Mouse (Mus musculus): Measurements from ENCODE around the gene Plekhg2.
A peak's percentile ranks its signal among the peaks of the same experiment; 100 is the strongest.

The Plekhg2 gene

DNA sequence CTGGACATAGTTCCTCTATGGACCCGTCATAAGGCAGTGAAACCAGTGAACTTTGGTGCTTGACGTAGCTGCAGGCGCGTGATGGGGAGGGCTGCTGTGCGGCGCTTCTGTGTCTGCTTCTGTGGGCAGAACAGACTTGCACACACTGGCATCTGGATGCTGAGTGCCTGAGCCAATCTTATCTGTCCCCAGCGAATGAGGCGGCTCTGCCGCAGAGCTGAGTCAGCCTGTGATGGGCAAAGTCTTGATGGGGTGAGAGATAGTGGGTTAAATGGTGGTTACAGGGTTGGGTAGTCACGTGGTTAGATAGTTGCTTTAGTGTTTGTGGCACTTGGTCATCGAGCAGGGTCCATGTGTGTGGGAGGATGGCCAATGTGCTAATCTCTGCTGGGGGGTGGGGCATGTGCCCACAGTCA, 10.6 kb upstream of the Plekhg2 start:
- no peak for DNase-seq (ENCODE audit: low read depth, low spot score)

GRCm38 (mm10) chr7:28382347-28382951, 10.1 kb upstream of the Plekhg2 start:
- no peak for DNase-seq (ENCODE audit: low read depth, low spot score)

DNA sequence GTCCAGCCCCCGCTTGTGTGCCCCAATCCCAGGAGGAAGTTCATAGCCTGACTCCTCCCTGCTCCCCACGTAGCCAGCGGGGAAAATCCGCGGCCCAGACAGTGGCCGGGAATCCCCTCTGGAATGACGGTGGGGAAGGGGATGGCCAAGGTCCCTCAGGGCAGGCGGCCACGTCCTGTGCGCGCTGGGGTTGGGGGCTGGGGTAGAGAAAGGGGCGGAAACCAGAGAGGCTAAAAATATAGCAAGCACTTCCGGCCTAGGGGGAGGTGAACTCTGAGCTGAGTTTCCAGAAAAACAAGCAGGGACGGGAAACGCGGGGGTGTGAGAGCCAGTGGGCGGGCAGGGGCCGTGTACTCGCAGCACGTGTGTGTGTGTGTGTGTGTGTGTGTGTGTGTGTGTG, 9.5 kb upstream of the Plekhg2 start:
- peak; percentile 65 for DNase-seq (ENCODE audit: low read depth, low spot score)

DNA sequence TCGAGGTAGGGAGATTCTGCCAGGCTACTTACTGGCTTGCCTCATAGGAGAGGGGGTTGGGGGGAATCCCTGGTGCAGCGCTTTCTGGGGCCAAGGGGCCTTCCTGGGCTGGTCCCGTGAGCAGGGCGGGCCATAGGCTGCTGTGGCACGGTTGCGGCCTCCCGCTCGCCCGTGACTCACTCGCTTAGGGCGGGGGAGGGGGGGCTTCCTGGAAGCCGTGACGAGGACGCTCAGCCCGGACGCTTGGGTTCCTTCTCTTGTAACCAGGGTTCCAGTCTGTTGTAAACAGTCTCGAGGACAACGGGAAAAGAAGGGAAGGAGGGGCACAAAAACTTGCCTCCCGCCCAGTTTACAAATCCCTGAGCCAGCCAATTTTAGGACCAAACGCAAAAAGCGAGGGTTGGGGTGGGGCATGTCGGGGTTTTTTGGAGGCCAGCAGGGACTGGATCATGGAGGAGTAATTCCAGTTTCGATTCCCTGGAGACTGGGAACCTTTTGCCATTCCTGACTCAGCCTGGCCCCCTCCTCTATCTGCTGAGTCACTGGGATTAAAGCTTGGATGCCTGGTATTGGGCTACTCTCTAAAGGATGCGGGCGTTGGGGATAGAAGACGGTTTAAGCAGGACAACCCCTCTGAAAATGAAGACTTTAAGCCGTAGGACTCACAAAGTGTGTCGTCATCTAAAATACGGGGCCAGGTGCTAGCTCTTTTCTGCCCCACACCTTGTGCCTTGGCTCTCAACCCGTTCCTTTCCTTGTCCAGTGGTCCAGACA, 8.8 kb upstream of the Plekhg2 start:
- DNase-seq (ENCODE audit: low read depth, low spot score), result no peak

- no peak for DNase-seq (ENCODE audit: low read depth, low spot score)
Measured at GRCm38 (mm10) chr7:28380237-28381016, 8.0 kb upstream of the Plekhg2 start, which contains the start of gene Zfp36. Gene Zfp36, minus strand, starts transcription at chr7:28380253.

DNA sequence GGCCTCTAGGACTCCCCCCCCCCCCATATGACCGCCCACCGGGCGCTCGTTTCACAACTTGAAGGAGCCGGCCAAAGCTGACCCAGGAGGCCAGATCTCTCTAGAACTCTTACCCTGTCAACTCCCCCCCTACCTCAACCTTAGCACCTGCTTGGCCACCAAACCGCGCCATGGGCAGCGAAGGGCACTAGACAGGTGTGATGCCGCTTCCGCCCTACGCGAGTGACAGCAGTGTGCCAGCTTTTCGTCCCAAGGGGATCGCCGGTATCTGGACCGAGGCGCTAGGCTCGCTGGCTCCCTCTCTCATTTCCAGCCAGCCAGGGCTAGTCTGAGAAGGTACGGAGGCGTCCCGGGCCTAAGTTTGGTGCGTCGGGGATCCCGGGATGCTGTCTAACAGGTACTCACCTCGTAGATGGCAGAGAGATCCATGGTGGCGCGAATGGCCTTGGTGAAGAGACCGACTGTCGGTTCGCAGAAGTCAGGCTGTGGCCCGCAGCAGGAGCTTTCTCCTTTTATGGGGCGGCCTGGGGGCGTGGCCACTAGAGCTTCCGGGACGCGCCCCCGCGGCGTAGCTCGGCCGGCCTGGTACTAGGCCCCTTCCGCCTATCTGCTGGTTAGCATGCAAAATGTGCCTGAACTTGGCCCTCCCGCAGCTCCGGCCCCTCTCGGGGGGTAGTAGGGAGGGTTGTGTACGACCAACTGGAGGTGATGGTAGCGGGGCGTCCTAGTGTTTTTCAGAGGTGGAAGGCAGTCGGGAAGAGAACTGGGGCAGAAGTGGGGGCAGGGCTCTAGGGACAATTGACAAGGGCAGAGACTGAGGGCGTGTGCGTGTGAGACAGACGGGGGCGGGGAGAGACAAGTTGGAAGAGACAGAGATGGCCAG, 6.6 kb upstream of the Plekhg2 start:
- DNase-seq (ENCODE audit: low read depth, low spot score), result peak; percentile 66

GRCm38 (mm10) chr7:28378066-28378690, 5.8 kb upstream of the Plekhg2 start:
- DNase-seq (ENCODE audit: low read depth, low spot score), result no peak

GRCm38 (mm10) chr7:28377190-28378065, 5.0 kb upstream of the Plekhg2 start:
- DNase-seq (ENCODE audit: low read depth, low spot score), result no peak

DNA sequence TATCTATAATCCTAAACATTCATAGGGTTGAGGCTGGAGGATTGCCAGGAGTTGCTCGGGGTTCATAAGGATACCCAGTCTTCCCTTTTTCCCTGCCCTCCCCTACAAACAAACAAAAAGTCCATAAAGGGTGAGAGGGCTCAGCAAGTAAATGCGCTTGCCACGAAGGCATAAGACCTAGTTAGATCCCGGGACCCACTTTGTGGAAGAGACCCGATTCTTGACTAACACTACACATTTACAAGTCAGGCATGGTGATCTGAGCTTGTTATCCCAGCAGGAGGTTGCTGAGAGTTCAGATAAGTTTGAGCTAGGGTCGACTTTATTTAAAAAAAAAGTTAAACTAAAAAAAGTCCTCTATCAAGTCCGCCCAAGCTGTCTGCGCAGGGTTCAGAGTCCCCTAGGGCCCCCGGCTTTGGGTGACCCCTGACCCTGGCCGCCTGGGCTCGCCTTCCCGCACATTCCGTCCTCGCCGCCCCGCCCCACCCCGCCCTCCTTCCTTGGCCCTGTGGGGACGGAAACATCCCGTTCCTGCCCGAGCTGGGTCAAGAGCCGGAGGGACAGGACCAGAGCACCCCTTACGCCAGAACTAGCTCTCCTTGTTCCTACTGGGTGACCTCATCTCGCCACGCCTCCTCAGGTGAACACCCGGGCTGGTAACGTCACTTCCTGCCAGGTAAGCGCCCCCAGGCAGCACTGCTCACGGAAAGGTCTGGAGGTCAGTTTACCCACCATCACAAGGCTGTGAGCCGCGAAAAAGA, 3.8 kb upstream of the Plekhg2 start:
- DNase-seq (ENCODE audit: low read depth, low spot score), result no peak

- peak; percentile 82 for DNase-seq (ENCODE audit: low read depth, low spot score)
Measured at GRCm38 (mm10) chr7:28375176-28375921, 3.0 kb upstream of the Plekhg2 start.

DNA sequence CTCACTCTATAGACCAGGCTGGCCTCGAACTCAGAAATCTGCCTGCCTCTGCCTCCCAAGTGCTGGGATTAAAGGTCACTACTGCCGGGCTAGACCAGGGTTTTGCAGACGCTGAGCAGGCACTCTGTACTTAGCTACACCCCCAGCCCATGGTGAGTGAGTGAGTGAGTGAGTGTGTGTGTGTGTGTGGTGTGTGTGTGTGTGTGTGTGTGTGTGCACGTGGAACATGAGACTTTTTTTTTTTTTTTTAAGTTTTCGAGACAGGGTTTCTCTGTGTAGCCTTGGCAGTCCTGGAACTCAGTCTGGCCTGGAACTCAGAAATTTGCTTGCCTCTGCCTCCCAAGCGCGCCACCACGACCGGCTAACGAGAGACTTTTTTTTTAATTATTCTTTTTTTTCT, 2.2 kb upstream of the Plekhg2 start:
- DNase-seq (ENCODE audit: low read depth, low spot score), result no peak

GRCm38 (mm10) chr7:28373891-28374495, 1.6 kb upstream of the Plekhg2 start:
- no peak for DNase-seq (ENCODE audit: low read depth, low spot score)

DNA sequence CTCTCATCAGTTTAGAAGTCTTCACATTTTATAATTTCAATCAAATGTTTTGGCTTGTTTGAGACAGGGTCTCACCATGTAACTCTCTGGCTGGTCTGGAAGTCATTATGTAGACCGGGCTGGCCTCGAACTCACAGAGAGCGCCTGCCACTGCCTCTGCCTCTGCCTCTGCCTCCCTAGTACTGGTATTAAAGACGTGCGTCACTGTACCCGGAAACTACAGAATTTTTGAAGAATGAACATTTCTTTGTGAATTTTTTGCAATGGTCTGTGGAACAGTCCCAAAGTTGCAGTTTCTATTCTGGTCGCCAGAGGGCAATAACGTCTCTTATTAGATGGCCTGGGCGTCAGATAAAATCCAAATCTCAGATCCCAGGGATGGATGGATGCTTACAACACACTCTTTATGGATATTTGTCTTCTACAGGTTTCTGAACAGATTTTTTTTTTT, 757 bp upstream of the Plekhg2 start:
- peak; percentile 84 for DNase-seq (ENCODE audit: low read depth, low spot score)

GRCm38 (mm10) chr7:28371514-28371989, 847 bp downstream of the Plekhg2 start:
- no peak for DNase-seq (ENCODE audit: low read depth, low spot score)

DNA sequence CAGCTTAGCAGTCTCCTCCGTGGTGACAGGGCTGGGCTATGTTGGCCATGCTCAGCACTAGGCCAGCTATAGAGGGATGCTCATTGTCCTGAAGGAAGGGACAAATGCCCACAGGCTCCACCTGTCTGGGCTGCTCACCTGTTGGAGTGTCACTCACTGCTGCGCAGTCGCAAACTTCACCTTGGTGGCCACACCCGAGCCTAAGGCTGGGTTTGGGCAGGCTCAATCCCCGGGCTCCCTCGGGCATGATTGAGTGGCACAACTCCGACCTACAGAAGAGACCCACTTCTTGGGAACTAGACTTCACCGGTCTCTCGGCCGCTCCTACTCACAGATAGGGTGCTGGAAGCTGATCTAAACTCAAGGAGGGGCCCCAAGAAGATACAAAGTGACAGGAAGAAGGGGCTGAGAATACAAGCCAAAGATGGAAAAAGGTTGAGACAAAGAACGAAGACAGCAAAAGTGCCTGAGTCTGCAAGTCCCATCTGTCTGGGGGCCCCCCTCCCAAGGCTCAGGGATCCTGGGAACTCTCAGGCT, 1.4 kb downstream of the Plekhg2 start:
- no peak for DNase-seq (ENCODE audit: low read depth, low spot score)

DNA sequence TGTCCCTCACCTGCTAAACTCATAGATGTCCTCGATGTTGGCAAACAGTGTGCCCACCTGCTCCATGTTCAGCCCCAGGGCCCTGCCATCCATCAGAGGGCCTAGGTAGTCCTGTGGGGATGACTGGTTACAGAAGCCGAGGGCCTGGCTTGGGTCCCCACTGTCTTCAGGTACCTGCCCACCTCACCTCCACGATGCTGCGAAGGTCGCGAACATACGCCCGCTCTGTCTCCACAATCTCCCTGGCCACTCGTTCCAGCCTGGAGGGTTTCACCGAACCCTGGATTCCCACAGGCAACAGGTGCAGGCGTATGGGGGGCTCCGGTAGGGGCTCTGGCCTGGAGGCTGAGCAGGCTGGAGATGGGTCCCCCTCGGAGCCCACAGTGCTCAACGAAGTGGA, 2.3 kb downstream of the Plekhg2 start:
- DNase-seq (ENCODE audit: low read depth, low spot score), result no peak

DNA sequence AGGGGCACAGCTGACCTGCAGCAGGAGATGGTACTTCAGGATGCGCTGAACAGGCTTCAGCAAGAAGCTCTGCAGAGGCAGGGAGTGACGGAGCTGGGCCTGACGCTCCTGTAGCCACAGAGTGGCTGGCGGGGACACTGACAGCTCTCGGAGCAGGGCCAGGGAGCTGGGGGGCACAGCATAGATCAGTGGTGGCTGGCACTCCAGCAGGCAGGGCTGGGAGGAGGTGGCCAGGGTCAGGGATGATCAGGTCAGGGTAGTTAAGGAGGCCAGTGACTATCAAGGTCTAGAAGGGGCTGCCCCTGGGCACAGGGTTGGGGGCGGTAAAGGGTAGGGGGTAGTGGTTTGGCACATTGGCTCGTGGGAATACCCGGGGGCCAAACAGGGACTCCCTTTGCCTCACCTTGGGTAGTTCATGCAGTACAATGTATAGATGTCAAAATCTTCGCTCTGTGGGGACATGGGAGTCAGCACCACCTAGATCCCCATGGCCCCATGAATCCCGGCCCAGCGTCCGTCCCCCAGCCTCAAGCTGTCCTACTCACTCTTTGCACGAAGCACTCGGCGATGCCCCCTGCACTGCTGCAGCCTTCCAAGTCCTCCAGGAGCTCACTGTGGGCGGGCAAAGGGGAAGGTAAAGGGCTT, 4.0 kb downstream of the Plekhg2 start:
- DNase-seq (ENCODE audit: low read depth, low spot score), result no peak
